Mouse (Mus musculus) CD4-positive, CD25-positive, alpha-beta regulatory T cell, adult 2 months (primary cell): ENCODE data around the gene Synm.
A peak's percentile ranks its signal among the peaks of the same experiment; 100 is the strongest.

Experiments used
- DNase-seq: peaks from one replicate; pipeline ENCODE4 v3.0.0-alpha.2; 2012; ENCODE audit warnings: low read depth, low spot score

The Synm gene

DNA sequence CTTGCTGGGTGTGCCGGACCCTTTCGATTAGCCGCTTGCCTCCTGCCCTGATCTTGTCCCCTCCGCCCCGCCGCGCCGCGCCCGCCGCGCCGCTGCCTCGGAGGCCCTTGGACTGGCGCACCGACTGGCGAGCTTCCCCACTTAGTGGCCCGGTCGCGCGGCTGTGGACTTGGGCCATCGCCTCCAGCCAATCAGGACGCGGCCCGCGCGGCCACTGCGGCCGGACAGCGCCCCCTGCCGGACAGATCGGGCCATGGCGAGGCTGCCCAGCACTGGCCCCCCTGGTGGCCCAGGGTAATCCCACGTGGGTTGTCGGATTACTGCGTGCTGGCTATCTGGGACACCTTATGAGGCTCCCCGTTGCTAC is at the start of gene Synm:
Gene Synm (minus strand): TSS at position 114 of the 367 bp plus-strand sequence.
- DNase-seq: peak; percentile 60

GRCm38 (mm10) chr7:67803857-67804215 is 44.3 kb upstream of the Synm start:
- no peak for DNase-seq

- DNase-seq: peak; percentile 79
These were observed 43.7 kb upstream of the Synm start for GRCm38 (mm10) chr7:67803015-67803856.

DNA sequence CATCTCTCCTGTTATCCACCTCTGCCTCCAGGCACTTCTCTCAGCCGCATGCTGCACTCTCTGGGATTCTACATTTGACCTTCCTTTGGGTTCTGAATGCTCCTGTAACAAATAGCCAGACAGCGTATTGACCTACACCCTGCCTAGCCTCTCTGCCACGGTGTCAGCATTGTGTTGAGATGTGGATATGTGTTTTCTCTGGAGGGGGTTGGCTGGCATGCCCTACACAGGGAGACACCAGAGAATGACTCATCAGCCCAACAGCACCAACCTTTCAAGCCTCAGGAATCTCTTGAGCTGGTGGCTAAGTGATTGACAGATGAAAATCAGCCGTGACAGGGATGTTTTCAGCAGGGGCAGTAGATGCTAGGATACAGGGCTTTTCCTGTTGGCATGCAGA is 41.5 kb upstream of the Synm start:
- no peak for DNase-seq

DNA sequence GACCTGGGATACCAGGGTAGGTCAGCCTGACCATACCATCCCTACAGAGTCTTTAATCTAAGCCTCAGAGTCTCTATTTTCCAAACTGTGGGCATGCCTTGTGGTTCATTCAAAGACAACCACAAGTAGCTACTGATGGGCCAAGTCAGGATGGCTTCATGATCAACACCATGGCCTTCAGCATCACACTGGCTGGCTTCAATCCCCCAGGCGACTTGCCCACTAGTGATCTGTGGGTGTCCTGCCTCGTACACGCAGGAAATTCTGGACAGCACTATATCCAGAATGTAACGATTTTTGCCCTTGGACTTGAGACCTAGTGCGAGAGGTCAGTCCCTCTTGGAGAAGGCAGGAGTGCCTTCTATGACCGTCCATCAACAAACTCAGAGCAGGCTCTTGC is 41.0 kb upstream of the Synm start:
- DNase-seq: no peak

GRCm38 (mm10) chr7:67798476-67798875 is 38.9 kb upstream of the Synm start:
- no peak for DNase-seq

DNA sequence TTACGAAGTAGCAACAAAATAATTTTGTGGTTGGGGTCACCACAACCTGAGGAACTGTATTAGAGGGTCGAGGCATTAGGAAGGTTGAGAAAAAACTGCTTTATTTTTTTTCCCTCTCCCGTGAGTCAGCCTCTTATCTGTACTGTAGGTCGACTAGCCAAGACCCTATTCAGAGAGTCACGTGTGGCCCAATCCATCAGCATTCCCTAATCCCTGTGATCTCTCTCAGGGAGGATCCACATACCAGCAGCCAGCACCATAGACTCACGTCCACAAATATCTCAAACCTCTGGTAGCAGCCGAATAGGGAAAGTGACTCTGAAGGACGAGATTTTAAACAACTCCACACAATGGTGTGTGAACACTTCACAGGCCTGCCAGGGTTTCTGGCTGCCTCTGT is 37.5 kb upstream of the Synm start:
- no peak for DNase-seq

DNA sequence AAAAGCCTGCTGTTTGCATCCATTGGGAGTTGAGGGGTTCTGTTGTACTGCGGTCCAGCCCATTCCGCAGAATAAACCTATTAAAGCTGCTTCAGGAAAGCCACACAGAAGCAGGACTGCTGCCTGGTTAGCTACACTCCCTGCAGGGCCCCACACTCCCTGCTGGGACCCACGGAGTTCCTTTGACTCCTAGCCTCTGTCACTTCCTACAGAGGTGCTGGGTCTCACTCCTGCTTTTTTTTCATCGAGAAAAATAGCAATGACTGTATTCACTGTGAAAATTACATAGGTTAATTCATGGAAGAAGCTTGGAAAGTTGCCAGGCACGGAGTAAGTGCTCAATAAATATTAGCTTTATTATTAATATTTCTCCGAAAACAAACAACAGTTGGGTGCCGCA is 33.9 kb upstream of the Synm start:
- no peak for DNase-seq

- DNase-seq: no peak
These were observed 31.7 kb upstream of the Synm start for GRCm38 (mm10) chr7:67791256-67791655.

DNA sequence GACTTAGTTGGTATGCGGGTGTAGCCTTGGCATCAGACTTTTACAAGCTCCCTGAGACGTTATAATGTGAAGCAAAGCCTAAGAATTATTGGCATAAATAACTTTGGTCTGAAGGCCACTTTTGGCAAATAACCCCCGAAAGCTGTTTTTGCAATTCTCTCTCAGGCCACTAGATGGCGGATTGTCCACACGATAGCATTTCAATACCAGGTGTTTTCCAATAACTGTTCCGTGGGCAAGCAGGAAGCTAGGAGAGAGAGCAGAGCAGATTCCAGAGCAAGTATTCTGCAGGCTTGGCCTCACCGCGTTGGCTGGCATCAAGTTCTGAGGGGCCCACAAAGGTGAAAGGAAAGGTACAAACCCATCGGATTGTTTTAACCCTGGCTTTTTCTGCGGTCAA is 29.2 kb upstream of the Synm start:
- DNase-seq: peak; percentile 76

GRCm38 (mm10) chr7:67787861-67788260 is 28.3 kb upstream of the Synm start:
- no peak for DNase-seq

GRCm38 (mm10) chr7:67776636-67777305 is 17.2 kb upstream of the Synm start:
- DNase-seq: no peak

DNA sequence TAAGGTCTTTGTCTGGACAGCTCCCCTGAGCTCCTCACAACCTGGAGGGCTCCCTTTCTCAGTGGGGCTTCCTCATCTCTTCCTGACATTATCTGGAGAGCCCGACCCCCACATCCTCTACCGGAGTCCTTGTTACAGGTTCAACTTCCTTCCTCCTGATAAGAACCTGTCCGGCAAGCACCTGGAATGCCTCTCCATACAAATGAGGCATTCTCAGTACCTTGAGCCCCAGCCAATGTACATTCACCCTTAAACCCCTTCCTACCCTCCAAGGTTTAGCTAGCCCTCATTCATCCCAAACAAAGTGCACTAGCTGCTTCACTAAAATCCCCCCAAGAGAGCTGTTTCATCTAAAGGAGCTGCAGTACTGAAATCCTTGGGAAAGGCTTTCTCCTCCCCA is 16.1 kb upstream of the Synm start:
- no peak for DNase-seq

GRCm38 (mm10) chr7:67772231-67772630 is 12.7 kb upstream of the Synm start:
- DNase-seq: no peak

DNA sequence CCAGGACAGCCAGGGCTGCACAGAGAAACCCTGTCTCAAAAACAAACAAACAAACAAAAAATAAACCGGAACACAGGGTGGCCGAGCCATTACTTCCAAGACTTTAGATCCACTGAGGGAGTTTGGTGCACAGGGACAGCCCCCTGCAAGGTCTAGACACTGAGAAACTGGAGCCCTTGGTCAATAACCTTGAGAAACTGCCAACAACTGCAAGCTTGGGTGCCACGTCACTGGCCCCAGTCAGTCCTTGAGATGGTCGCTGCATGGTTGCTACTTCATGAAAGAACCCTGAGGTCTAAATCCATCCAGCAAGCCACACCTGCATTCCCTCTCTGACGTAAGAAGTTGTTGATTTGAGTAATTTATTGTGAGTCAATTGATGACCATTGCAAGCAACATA is 9.9 kb upstream of the Synm start:
- no peak for DNase-seq

GRCm38 (mm10) chr7:67768125-67768524 is 8.6 kb upstream of the Synm start:
- no peak for DNase-seq

DNA sequence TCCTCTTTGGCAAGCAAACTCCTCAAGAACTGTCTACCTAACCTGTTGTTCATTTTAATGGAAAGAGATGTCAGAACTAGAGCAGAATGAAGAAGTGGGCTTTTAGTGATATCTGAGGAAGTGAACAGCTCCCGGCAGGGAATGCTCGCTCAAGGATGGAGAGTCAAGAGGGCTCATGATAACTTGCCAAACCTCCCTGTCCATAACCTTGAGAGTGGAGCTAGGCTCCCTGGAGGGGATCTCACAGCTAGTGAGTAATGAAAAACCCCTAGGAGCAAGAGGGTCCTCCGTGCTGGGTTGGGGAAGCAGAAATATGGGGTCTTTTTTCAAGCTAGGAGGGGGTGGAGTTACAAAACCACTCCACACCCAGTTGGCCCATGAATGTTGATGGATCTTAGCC is 4.1 kb upstream of the Synm start:
- no peak for DNase-seq

DNA sequence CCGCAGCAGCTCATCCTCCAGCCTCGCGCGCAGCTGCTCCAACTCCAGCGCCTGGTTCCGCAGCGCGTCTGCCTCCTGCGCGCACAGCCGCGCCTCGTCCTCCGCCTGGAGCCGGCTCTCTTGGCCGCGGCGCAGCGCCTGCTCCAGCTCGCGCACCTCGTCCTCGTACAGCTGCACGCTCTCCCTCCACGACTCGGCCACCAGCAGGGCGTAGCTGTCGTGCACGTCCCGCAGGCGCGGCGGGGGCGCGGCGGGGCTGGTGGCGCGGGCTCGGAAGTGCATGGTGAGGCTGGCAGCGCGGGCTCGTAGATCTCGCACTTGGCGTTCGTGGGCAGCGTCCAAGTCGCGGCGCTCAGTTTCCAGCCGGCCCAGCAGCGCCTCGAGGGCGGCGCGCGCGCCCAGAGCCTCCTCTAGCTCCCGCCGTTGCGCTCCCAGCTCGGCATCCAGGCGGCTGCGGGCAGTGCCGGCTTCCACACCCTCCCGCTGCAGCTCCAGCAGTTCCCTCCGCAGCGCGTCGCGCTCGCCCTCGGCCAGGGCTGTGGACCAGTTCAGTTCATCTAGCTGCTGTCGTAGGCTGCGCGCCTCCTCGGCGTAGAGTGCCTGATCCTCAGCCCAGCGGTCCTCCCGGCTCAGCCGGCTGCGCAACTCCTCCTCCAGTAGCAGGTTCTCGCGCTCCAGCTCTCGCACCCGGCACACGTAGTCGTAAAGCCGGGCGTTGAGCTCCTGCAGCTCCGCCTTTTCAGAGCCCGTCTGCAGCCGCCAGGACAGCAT is 499 bp downstream of the Synm start:
- peak; percentile 26 for DNase-seq

DNA sequence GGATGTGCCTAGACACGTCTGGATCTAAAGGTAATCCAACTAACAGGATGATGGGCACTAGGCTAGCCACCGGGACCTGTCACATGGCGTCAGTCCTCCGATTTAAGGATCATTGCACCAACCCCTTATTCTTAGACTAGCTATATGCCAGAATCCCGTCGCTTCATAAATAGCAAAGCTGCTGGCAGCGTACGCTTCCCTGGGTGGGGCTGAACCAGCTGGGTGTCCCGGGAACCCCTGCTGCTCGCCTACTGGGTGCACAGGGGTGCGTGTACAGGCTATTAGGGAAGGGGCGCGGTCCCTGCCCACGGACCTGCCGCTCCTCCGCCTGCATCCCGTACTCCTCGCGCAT is 1.1 kb downstream of the Synm start:
- DNase-seq: no peak

GRCm38 (mm10) chr7:67756636-67757035 is 2.9 kb downstream of the Synm start:
- DNase-seq: no peak

- no peak for DNase-seq
These were observed 4.2 kb downstream of the Synm start for GRCm38 (mm10) chr7:67755366-67755765.

DNA sequence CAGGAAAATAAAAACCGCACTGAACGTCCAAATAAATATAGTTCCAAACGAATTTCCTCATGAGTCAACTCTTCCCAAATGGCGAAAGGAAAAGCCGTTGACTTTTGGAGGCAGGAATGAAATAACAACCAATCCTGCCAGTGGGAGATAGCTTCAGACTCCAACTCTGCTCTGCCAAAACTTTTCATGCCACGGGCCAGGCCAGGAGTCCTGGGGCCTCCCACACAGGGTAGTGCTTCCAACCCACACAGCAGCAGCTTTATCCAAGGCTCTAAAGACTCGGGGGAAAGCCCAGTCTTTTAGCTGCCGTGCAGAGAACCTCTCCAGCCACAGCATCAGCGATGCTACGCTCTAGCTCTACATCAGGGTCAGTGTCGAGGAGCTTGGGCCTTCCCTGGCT is 4.9 kb downstream of the Synm start:
- no peak for DNase-seq
